Mouse (Mus musculus) MEL (cell line): ENCODE results near the gene Ywhaq. TPM values are rescaled to one million over a fixed set of nuclear protein-coding genes. Genes with fewer than 3 reads are reported as not detected.

Experiments used
- DNase-seq: peaks from one replicate; pipeline ENCODE4 v3.0.0; 2011; ENCODE audit warnings: low read depth, low spot score
- H3K27ac ChIP-seq: 2 replicates; pipeline ENCODE4 v1.5.1; 2012; ENCODE audit warnings: low read depth, mild to moderate bottlenecking, control low read depth, low read length, moderate library complexity; ENCODE audit not compliant: control insufficient read depth
- H3K27me3 ChIP-seq, 2 experiments: fragments of 150-350 bp in 1 of 2; sonication (generic) in 1 of 2; 2 replicates each; pipeline ENCODE4 v1.6.1; 2012; ENCODE audit warnings: low read length in 2 of 2, mild to moderate bottlenecking in 2 of 2, improper control_type of control experiment in 1 of 2, moderate library complexity in 1 of 2; ENCODE audit not compliant: insufficient read depth in 2 of 2, control insufficient read depth in 1 of 2
- H3K36me3 ChIP-seq, 2 experiments: 2 replicates each; pipeline ENCODE4 v1.6.1; 2012 to 2014; ENCODE audit warnings: low read length in 2 of 2, improper control_type of control experiment in 1 of 2, inconsistent platforms in 1 of 2, mild to moderate bottlenecking in 1 of 2; ENCODE audit not compliant: insufficient read depth in 2 of 2, control insufficient read depth in 1 of 2
- H3K4me1 ChIP-seq, 2 experiments: fragments of 150-350 bp in 1 of 2; sonication (generic) in 1 of 2; 2 replicates each; pipeline ENCODE4 v1.6.1; 2012; ENCODE audit warnings: low read length in 2 of 2, improper control_type of control experiment in 1 of 2, mild to moderate bottlenecking in 1 of 2; ENCODE audit not compliant: insufficient read depth in 2 of 2, control insufficient read depth in 1 of 2
- H3K4me3 ChIP-seq, 2 experiments: fragments of 150-350 bp in 1 of 2; sonication (generic) in 1 of 2; 2 replicates each; pipeline ENCODE4 v1.5.1; 2012; ENCODE audit warnings: low read depth in 2 of 2, low read length in 2 of 2, mild to moderate bottlenecking in 2 of 2, moderate library complexity in 2 of 2, control low read depth in 1 of 2, improper control_type of control experiment in 1 of 2; ENCODE audit not compliant: control insufficient read depth in 1 of 2, insufficient read depth in 1 of 2
- H3K79me2 ChIP-seq: 2 replicates; pipeline ENCODE4 v1.6.1; 2012; ENCODE audit warnings: mild to moderate bottlenecking, low read length, moderate library complexity; ENCODE audit not compliant: control insufficient read depth, poor library complexity, insufficient read depth
- H3K9ac ChIP-seq: 2 replicates; pipeline ENCODE4 v1.6.1; 2012; ENCODE audit warnings: low read depth, mild to moderate bottlenecking, control low read depth, low read length, moderate library complexity; ENCODE audit not compliant: control insufficient read depth, poor library complexity, severe bottlenecking
- H3K9me3 ChIP-seq: fragments of 150-350 bp; sonication (generic); replicated peaks from 2 replicates; pipeline ENCODE4 v1.6.1; 2012; ENCODE audit warnings: mild to moderate bottlenecking, low read length, improper control_type of control experiment, moderate library complexity; ENCODE audit not compliant: insufficient read depth
- CHD2 ChIP-seq: IDR thresholded peaks from 2 replicates; pipeline ENCODE4 v1.6.1; 2011; ENCODE audit warnings: low read length, improper control_type of control experiment
- CTCF ChIP-seq, 3 experiments: IDR thresholded peaks in 2 of 3; conservative IDR thresholded peaks in 1 of 3; 2 replicates each; pipeline ENCODE4 v1.5.1; 2011 to 2012; ENCODE audit warnings: low read length in 3 of 3, low read depth in 2 of 3, mild to moderate bottlenecking in 2 of 3, improper control_type of control experiment in 1 of 3, inconsistent platforms in 1 of 3, mixed read lengths in 1 of 3, moderate library complexity in 1 of 3; ENCODE audit not compliant: control insufficient read depth in 1 of 3, insufficient read depth in 1 of 3, poor library complexity in 1 of 3, severe bottlenecking in 1 of 3
- E2F4 ChIP-seq: IDR thresholded peaks from 2 replicates; pipeline ENCODE4 v1.6.1; 2011; ENCODE audit warnings: low read depth, low read length, improper control_type of control experiment, borderline replicate concordance
- ETS1 ChIP-seq: IDR thresholded peaks from 2 replicates; pipeline ENCODE4 v1.6.1; 2012; ENCODE audit warnings: low read depth, mild to moderate bottlenecking, inconsistent platforms, low read length, improper control_type of control experiment, moderate library complexity
- MEF2A ChIP-seq: IDR thresholded peaks from 2 replicates; pipeline ENCODE4 v1.6.1; 2014; ENCODE audit warnings: low read depth, mild to moderate bottlenecking, inconsistent platforms, low read length, improper control_type of control experiment; ENCODE audit not compliant: poor library complexity, insufficient replicate concordance, severe bottlenecking; ENCODE audit errors: extremely low read depth
- MYC ChIP-seq: IDR thresholded peaks from 2 replicates; pipeline ENCODE4 v1.6.1; 2011; ENCODE audit warnings: low read depth, mild to moderate bottlenecking, low read length, improper control_type of control experiment, moderate library complexity
- NRF1 ChIP-seq: IDR thresholded peaks from 2 replicates; pipeline ENCODE4 v1.6.1; 2014; ENCODE audit warnings: low read depth, mild to moderate bottlenecking, inconsistent platforms, low read length, improper control_type of control experiment, moderate library complexity; ENCODE audit not compliant: poor library complexity, insufficient read depth, severe bottlenecking
- USF1 ChIP-seq: IDR thresholded peaks from 2 replicates; pipeline ENCODE4 v1.6.1; 2014; ENCODE audit warnings: low read depth, mild to moderate bottlenecking, inconsistent platforms, low read length, improper control_type of control experiment, moderate library complexity
- ZNF384 ChIP-seq: IDR thresholded peaks from 2 replicates; pipeline ENCODE4 v1.6.1; 2012; ENCODE audit warnings: low read depth, mild to moderate bottlenecking, inconsistent platforms, low read length, improper control_type of control experiment
- polyA plus RNA-seq, 2 experiments: library from polyadenylated mRNA; stranded (reverse) in 1 of 2; unstranded in 1 of 2; fragments of >175 nt in 1 of 2; fragments of >200 nt in 1 of 2; gene quantifications; 2 replicates each; pipeline versions ENCODE4 v1.2.1 to v1.2.4; 2012; ENCODE audit warnings: low replicate concordance in 2 of 2, low read depth in 1 of 2; ENCODE audit not compliant: insufficient read length in 2 of 2, insufficient read depth in 1 of 2, missing spikeins in 1 of 2
- total RNA-seq: library from RNA; depleted of rRNA; stranded (reverse); fragments of 300-350 nt; gene quantifications from 2 replicates; pipeline ENCODE4 v1.2.3, GENCODE M21; 2012

The Ywhaq gene
- total and polyA plus RNA-seq, 3 experiments, result 99.2 to 102 TPM; not detected in 1

- no peak for TF ChIP-seq ETS1
- TF ChIP-seq MYC, result no peak
- TF ChIP-seq USF1, result no peak
These were observed 44.2 kb downstream of the Ywhaq start, which contains the start of gene Adam17 (continued) for GRCm38 (mm10) chr12:21373100-21373819.

GRCm38 (mm10) chr12:21370035-21370611 is 47.3 kb downstream of the Ywhaq start:
- H3K36me3 ChIP-seq, result peaks cover 0 to 10% of the 10 kb centered on the region in 2 experiments; a peak in 2 of 4 replicates
- DNase-seq, result no peak
- H3K27me3 ChIP-seq, result no peaks in the 10 kb centered on the region
- TF ChIP-seq ETS1, result 0 out of 2 replicates have a peak, but pooled peaks have one; percentile 32
- no peak for TF ChIP-seq ZNF384
- H3K27ac ChIP-seq, result no peak overlapping the region
- no peak overlapping the region for H3K4me3 ChIP-seq
- H3K9me3 ChIP-seq, result no peaks in the 10 kb centered on the region
- peaks cover 0 to 2% of the 10 kb centered on the region in 2 experiments; a peak in 1 of 4 replicates for H3K4me1 ChIP-seq
- H3K9ac ChIP-seq, result no peak overlapping the region
- peaks cover 8% of the 10 kb centered on the region for H3K79me2 ChIP-seq

GRCm38 (mm10) chr12:21369087-21369410 is 48.4 kb downstream of the Ywhaq start:
- H3K4me3 ChIP-seq, result no peak overlapping the region
- DNase-seq, result peak; percentile 38
- H3K36me3 ChIP-seq, result peaks cover 0 to 7% of the 10 kb centered on the region in 2 experiments; a peak in 2 of 4 replicates
- H3K9ac ChIP-seq, result no peak overlapping the region
- peaks cover 8% of the 10 kb centered on the region for H3K79me2 ChIP-seq
- no peaks in the 10 kb centered on the region for H3K9me3 ChIP-seq
- H3K27ac ChIP-seq, result no peak overlapping the region
- H3K27me3 ChIP-seq, result no peaks in the 10 kb centered on the region
- peaks cover 0 to 2% of the 10 kb centered on the region in 2 experiments; a peak in 1 of 4 replicates for H3K4me1 ChIP-seq
- TF ChIP-seq NRF1 (no peak), ETS1 (no peak), E2F4 (no peak), CTCF (IDR thresholded peaks at IDR 0.05 in 2 of 3, conservative IDR thresholded peaks at IDR 0.05 in 1 of 3; ENCODE audit: control insufficient read depth in 1 of 3, insufficient read depth in 1 of 3, low read depth in 2 of 3, low read length in 3 of 3, poor library complexity in 1 of 3, severe bottlenecking in 1 of 3) (no peak), CHD2 (no peak), MEF2A (no peak)
